Mouse (Mus musculus) erythroblast, embryonic 14.5 days (primary cell): ENCODE results near the gene Fstl1.

Experiments used
- GATA1 ChIP-seq: IDR thresholded peaks from 2 replicates; pipeline ENCODE4 v1.6.1; 2012; ENCODE audit warnings: low read length, inconsistent platforms, mixed read lengths
- TAL1 ChIP-seq: IDR thresholded peaks from 3 replicates; pipeline ENCODE4 v1.6.1; 2012; ENCODE audit warnings: low read length, inconsistent platforms, mixed read lengths

- TF ChIP-seq TAL1 (no peak), GATA1 (no peak)
Observed at GRCm38 (mm10) chr16:37861029-37861428, 84.4 kb downstream of the Fstl1 start, which contains the start of gene Gm36028.
